Mouse (Mus musculus) midbrain, embryonic 12.5 days (tissue): Measurements from ENCODE around the gene Aicda. TPM values are rescaled to one million over a fixed set of nuclear protein-coding genes. Genes with fewer than 3 reads are reported as not detected.
"Not testable (repeated sequence)": the region's sequence is repeated elsewhere in the genome, so short reads cannot be mapped to it uniquely, and the experiment has no call there.

Experiments used
- ATAC-seq: fragments of 200-750 bp; cut with Nextera tagmentation; 2 replicates; pipeline ENCODE4 v1.8.0; 2017; ENCODE audit warnings: low read depth, moderate TSS enrichment, moderate library complexity; ENCODE audit not compliant: low FRiP score
- H3K27ac ChIP-seq: fragments of 300-500 bp; sonication (generic); replicated peaks from 2 replicates; pipeline ENCODE4 v1.5.1; 2016; ENCODE audit warnings: mild to moderate bottlenecking
- H3K27me3 ChIP-seq: fragments of 300-500 bp; sonication (generic); 2 replicates; pipeline ENCODE4 v1.6.1; 2016; ENCODE audit warnings: mild to moderate bottlenecking
- H3K36me3 ChIP-seq: fragments of 300-500 bp; sonication (generic); 2 replicates; pipeline ENCODE4 v1.6.1; 2016
- H3K4me1 ChIP-seq: fragments of 300-500 bp; sonication (generic); 2 replicates; pipeline ENCODE4 v1.6.1; 2016
- H3K4me2 ChIP-seq: fragments of 300-500 bp; sonication (generic); replicated peaks from 2 replicates; pipeline ENCODE4 v1.6.1; 2016; ENCODE audit warnings: mild to moderate bottlenecking, moderate library complexity
- H3K4me3 ChIP-seq: fragments of 300-500 bp; sonication (generic); 2 replicates; pipeline ENCODE4 v1.5.1; 2016; ENCODE audit warnings: mild to moderate bottlenecking
- H3K9ac ChIP-seq: fragments of 300-500 bp; sonication (generic); replicated peaks from 2 replicates; pipeline ENCODE4 v1.6.1; 2016; ENCODE audit warnings: mild to moderate bottlenecking, moderate library complexity
- H3K9me3 ChIP-seq: fragments of 300-500 bp; sonication (generic); 2 replicates; pipeline ENCODE4 v1.6.1; 2016; ENCODE audit warnings: mild to moderate bottlenecking
- WGBS: fragments of 180-500 bp; shearing (Covaris S2); methylation state at CpG from one replicate; pipeline ENCODE4 v1.1.7; 2016; 5-methylcytosine and 5-hydroxymethylcytosine counted together
- polyA plus RNA-seq: library from polyadenylated mRNA; unstranded; fragments of >200 nt; fragmentation: Nextera tagmentation; extraction: Ambion mirVana; gene quantifications from 2 replicates; pipeline ENCODE4 v1.2.1, GENCODE M21; 2016

Gene Aicda
- polyA plus RNA-seq, 1 experiment from 2014 or later, result not detected

DNA sequence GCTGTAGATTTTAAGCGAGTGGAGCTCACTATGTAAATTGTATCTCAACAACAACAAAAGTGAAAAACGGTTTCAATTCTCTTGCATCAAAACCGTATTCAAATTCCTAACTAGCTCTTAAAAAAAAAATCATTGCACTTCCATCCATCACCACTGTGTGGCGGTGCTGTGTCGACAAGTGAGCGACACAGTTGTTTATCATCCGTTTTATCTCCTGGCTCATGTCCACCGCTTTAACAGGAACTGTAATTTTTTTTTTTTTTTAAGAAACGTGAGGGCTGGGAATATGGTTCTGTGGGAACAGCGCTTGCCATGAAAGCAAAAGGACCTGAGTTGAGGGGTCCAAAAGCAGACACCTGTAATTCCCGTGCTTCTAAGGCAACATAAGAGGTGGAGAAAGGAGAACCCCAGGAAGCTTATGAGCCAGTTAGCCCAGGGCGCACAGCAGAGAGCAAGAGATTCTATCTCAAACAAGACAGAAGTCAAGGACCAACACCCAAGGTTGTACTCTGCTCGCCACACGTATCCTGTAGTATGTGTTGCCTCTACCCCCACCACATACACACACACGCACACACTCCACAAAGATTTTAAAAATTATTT lies 3.5 kb downstream of the Aicda start:
- Histone ChIP-seq H3K27me3 (peaks cover 17% of the 10 kb centered on the region), H3K4me1 (peaks cover 4% of the 10 kb centered on the region; the same call in 1 of the 2 replicates), H3K9me3 (no peaks in the 10 kb centered on the region), H3K9ac (no peak overlapping the region), H3K36me3 (no peaks in the 10 kb centered on the region), H3K27ac (no peak overlapping the region), H3K4me2 (peak overlapping the region; percentile 39), H3K4me3 (no peak overlapping the region)
- ATAC-seq, result no peak
- 26% methylated on average over 15 of the region's 15 CpGs for WGBS

DNA sequence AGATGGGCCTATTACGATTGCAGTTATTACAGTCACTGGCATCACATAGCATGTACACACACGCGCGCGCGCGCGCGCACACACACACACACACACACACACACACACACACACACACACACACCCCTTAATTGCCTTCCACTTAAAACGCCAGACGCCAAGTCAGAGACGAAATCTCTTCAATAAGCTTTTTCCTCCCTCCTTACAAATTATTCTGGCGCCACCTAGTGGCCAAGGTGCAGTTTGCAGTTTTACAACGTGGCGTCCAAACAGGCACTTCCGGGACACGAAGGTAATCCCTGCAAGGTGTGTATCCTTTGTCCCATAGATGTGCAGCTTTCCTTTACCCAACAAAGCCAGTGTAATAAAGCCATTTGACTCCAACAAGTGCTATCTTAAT lies 6.8 kb downstream of the Aicda start:
- Histone ChIP-seq H3K4me3 (peak overlapping the region; percentile 6; the same call in 1 of the 2 replicates), H3K36me3 (no peaks in the 10 kb centered on the region), H3K27ac (no peak overlapping the region), H3K4me1 (peaks cover 7% of the 10 kb centered on the region; the same call in 1 of the 2 replicates), H3K4me2 (peak overlapping the region; percentile 38), H3K9me3 (no peaks in the 10 kb centered on the region), H3K9ac (no peak overlapping the region), H3K27me3 (peaks cover 14% of the 10 kb centered on the region)
- WGBS, result 14% methylated on average over 17 of the region's 17 CpGs
- peak; percentile 28; the same call in 1 of the 2 replicates for ATAC-seq

DNA sequence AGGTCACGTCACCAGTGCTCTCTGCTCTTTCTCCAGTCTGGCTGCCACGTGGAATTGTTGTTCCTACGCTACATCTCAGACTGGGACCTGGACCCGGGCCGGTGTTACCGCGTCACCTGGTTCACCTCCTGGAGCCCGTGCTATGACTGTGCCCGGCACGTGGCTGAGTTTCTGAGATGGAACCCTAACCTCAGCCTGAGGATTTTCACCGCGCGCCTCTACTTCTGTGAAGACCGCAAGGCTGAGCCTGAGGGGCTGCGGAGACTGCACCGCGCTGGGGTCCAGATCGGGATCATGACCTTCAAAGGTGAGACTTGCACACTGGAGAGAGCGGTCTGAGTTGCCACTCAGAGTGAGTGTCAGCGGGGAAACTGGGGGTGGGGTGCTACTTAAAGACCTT lies 7.4 kb downstream of the Aicda start:
- H3K27ac ChIP-seq, result no peak overlapping the region
- peaks cover 10% of the 10 kb centered on the region; the same call in 1 of the 2 replicates for H3K27me3 ChIP-seq
- H3K4me3 ChIP-seq, result no peak overlapping the region
- H3K4me2 ChIP-seq, result peak overlapping the region; percentile 38; the same call in 1 of the 2 replicates
- ATAC-seq, result peak; percentile 13; the same call in 1 of the 2 replicates
- H3K36me3 ChIP-seq, result no peaks in the 10 kb centered on the region
- 88% methylated on average over 20 of the region's 20 CpGs for WGBS
- H3K9ac ChIP-seq, result no peak overlapping the region
- H3K4me1 ChIP-seq, result peaks cover 7% of the 10 kb centered on the region; the same call in 1 of the 2 replicates
- no peaks in the 10 kb centered on the region for H3K9me3 ChIP-seq

DNA sequence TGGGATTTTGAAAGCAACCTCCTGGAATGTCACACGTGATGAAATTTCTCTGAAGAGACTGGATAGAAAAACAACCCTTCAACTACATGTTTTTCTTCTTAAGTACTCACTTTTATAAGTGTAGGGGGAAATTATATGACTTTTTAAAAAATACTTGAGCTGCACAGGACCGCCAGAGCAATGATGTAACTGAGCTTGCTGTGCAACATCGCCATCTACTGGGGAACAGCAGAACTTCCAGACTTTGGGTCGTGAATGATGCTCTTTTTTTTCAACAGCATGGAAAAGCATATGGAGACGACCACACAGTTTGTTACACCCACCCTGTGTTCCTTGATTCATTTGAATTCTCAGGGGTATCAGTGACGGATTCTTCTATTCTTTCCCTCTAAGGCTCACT lies 8.9 kb downstream of the Aicda start:
- Histone ChIP-seq H3K9ac (no peak overlapping the region), H3K4me3 (no peak overlapping the region), H3K4me1 (peaks cover 7% of the 10 kb centered on the region; the same call in 1 of the 2 replicates), H3K36me3 (no peaks in the 10 kb centered on the region), H3K27ac (no peak overlapping the region), H3K27me3 (peaks cover 10% of the 10 kb centered on the region; the same call in 1 of the 2 replicates), H3K4me2 (peak overlapping the region; percentile 26; the same call in 1 of the 2 replicates), H3K9me3 (no peaks in the 10 kb centered on the region)
- WGBS, result 3% methylated on average over 6 of the region's 6 CpGs
- ATAC-seq, result peak; percentile 38

DNA sequence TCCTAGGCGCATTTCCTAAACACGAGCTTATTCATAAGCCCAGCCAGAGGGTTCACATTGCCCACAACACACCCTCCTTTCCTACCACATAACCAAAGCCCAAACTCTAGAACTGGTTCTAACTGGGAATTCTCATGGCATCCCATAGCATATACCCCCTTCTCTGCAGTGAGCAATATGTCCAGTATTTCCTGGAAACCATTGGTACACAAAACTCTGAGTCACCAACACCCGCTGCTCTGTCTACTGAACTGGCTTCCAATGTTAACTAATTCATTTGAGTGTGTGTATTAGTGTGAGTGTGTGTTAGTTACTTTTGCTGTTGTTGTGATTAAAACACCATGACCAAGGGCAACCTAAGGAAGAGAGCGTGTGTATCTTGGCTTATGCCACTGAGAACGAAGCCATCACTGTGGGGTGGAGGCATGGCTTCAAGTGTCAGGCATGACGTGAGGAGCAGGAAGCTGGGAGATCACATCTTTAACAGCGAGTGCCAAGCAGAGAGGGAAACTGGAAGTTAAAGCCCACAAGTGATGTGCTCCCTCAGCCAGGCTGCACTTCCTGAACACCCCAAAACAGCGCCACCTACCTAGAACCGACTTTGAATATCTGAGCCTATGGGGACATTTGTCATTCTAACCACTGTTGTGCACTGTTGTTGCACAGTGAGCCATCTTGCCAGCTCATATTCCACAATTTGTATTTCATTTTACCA lies 11.6 kb downstream of the Aicda start:
- 0 out of 2 replicates have a peak, but pooled peaks cover 4% of the 10 kb centered on the region for H3K4me1 ChIP-seq
- no peak overlapping the region for H3K4me3 ChIP-seq
- no peak overlapping the region for H3K27ac ChIP-seq
- ATAC-seq, result no peak
- peaks cover 10% of the 10 kb centered on the region; the same call in 1 of the 2 replicates for H3K27me3 ChIP-seq
- H3K4me2 ChIP-seq, result no peak overlapping the region
- H3K9ac ChIP-seq, result no peak overlapping the region
- H3K9me3 ChIP-seq, result no peaks in the 10 kb centered on the region
- 89% methylated on average over 9 of the region's 9 CpGs for WGBS
- H3K36me3 ChIP-seq, result no peaks in the 10 kb centered on the region

DNA sequence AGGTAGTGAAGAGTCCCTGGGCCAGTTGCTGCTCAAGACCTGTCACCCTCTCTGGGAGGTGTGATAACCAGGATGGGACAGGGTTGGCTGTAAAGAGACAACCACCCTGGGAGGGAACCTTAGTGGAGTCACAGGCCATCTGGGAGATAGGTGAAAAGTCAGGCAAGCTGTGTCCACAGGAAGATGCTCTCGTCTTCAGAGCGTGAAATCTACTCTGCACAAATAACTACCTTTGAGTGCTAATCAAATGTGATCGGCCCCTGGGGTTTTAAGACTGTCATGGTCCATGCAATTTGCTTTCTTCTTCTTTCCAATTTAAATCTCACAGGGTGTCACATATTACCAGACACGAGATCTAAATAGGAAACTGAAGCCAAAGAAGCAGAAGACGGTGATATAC lies 15.5 kb downstream of the Aicda start:
- ATAC-seq, result no peak
- no peak overlapping the region for H3K4me2 ChIP-seq
- H3K27ac ChIP-seq, result no peak overlapping the region
- H3K27me3 ChIP-seq, result peaks cover 3% of the 10 kb centered on the region; the same call in 1 of the 2 replicates
- no peaks in the 10 kb centered on the region for H3K9me3 ChIP-seq
- 60% methylated on average over 5 of the region's 5 CpGs for WGBS
- H3K36me3 ChIP-seq, result no peaks in the 10 kb centered on the region
- H3K4me3 ChIP-seq, result no peak overlapping the region
- no peak overlapping the region for H3K9ac ChIP-seq
- no peaks in the 10 kb centered on the region for H3K4me1 ChIP-seq

DNA sequence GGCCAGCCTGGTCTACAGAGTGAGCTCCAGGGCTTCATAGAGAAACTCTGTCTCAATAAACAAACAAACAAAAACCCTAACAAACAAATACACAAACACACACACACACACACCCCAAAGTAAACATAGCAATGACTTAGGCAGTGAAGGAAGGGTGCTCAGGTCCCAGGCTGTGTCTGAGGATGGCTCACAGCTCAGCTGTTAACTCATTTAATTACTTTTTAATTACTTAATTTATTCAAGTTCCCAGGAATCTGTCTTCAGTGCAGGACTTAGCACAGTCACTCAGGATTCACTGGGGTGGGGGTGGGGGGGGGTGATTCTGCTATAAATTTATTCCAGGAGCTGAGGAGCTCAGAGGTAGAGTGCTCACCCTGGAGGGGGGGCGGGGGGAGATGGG lies 16.2 kb downstream of the Aicda start:
- ATAC-seq, result no peak

DNA sequence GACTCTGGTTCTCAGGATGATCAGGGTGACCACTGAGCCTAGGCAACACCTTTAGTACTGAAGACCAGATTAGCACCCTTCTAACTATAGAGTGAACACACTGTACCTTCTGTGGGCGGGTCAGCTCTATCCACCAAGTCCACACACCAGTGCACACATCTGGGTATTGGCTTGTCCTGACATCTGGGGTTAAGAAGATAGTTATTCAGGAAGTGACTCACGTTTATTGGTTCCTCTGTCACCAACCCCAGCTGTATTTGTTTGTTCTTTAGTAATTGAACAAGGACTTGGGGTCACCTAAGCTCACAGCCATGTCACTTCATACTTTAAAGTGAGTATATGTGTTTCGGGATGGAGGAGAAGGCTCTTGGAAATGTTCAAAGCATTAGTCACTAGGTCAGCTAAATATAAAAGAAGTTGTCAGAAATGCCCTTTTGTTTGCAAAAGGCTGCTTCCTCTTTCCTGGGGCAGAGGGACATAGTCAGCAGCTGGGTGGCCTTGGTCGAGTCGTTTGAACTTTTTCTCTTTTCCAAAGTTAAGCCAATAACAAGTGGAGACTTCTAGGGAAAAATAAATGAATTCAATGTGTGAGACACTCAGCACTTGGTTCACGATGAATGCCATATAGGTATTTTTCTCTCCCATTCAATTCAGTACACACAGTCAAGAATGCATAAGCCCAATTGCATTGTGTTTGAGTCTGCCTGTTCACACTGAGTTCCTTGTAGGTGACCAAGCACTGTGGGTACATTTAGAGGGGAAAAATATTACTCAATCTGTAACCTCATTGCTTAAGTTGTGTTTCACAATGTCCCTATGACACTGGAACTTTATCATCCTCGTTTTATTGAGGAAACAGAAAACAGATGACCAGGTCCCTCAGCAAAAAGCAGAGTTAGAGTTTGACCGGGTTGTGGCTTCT lies 17.4 kb downstream of the Aicda start:
- Histone ChIP-seq H3K4me1 (no peaks in the 10 kb centered on the region), H3K4me3 (no peak overlapping the region), H3K27ac (no peak overlapping the region), H3K36me3 (no peaks in the 10 kb centered on the region), H3K9ac (no peak overlapping the region), H3K9me3 (no peaks in the 10 kb centered on the region), H3K27me3 (no peaks in the 10 kb centered on the region), H3K4me2 (no peak overlapping the region)
- WGBS, result 73% methylated on average over 8 of the region's 8 CpGs
- ATAC-seq, result no peak

More for the DNA sequence above, 16.2 kb downstream of the Aicda start:
- Histone ChIP-seq H3K27me3 (peaks cover 3% of the 10 kb centered on the region; the same call in 1 of the 2 replicates), H3K4me3 (no peak overlapping the region), H3K9me3 (no peaks in the 10 kb centered on the region), H3K9ac (no peak overlapping the region), H3K36me3 (no peaks in the 10 kb centered on the region), H3K27ac (no peak overlapping the region), H3K4me2 (no peak overlapping the region), H3K4me1 (no peaks in the 10 kb centered on the region)
- WGBS, result 63% methylated on average over 1 of the region's 1 CpGs

DNA sequence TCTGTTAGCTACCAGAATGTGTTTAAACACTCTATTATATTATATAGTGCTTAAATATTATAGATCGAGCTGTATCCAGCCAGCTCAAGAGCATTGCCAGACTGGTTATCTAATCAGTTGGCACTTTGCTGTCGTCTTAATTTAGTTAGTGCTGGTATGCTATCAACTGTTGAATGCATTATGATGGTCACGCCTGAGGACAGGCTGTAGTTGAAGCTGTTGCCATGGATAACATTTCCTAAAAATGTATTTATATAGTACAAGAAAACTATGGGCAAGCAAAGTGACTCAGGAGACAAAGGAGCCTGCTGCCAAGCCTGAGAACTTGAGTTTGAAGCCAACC lies 18.0 kb downstream of the Aicda start:
- Histone ChIP-seq H3K9me3 (no peaks in the 10 kb centered on the region), H3K4me1 (no peaks in the 10 kb centered on the region), H3K9ac (no peak overlapping the region), H3K4me3 (no peak overlapping the region), H3K27me3 (no peaks in the 10 kb centered on the region), H3K36me3 (no peaks in the 10 kb centered on the region), H3K4me2 (no peak overlapping the region), H3K27ac (no peak overlapping the region)
- ATAC-seq, result no peak
- WGBS, result 91% methylated on average over 3 of the region's 3 CpGs

DNA sequence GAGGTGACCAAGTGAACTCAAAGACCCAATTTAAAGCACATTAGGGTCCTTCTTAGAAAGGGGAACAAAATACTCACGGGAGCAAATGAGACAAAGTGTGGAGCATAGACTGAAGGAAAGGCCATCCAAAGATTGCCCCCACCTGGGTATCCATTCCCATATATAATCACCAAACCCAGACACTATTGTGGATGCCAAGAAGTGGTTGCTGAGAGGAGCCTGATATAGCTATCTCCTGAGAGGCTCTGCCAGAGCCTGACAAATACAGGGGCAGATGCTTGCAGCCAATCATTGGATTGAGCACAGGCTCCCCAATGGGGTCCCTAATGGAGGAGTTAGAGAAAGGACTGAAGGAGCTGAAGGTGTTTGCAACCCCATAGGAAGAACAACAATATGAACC lies 21.4 kb downstream of the Aicda start:
- not testable (repeated sequence) for H3K4me1 ChIP-seq, H3K27ac ChIP-seq, H3K27me3 ChIP-seq, H3K9ac ChIP-seq, ATAC-seq, H3K36me3 ChIP-seq, H3K4me3 ChIP-seq, H3K9me3 ChIP-seq, H3K4me2 ChIP-seq
- 95% methylated on average over 1 of the region's 1 CpGs for WGBS

DNA sequence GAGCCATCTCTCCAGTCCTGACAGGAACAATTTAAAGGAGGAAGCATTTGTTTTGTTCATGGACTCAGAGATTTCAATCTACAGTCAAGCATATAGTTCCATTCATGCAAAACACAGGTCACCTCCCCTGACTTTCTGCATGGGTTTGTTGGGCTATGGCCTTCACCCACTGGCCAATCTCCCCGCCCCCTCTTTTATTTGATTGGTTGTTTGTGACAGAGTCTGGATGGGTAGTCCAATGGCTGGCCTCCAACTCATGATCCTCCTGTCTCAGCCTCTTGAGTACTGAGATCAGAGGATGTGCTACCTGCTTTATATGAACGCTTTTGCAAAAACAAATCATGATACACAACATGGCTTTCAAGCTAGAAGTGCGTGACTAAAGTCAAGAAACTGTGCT lies 23.4 kb downstream of the Aicda start:
- Histone ChIP-seq H3K27me3 (no peaks in the 10 kb centered on the region), H3K27ac (no peak overlapping the region), H3K4me3 (no peak overlapping the region), H3K9ac (no peak overlapping the region), H3K36me3 (no peaks in the 10 kb centered on the region), H3K9me3 (no peaks in the 10 kb centered on the region), H3K4me1 (no peaks in the 10 kb centered on the region), H3K4me2 (no peak overlapping the region)
- ATAC-seq, result no peak
- WGBS, result 93% methylated on average over 3 of the region's 3 CpGs

DNA sequence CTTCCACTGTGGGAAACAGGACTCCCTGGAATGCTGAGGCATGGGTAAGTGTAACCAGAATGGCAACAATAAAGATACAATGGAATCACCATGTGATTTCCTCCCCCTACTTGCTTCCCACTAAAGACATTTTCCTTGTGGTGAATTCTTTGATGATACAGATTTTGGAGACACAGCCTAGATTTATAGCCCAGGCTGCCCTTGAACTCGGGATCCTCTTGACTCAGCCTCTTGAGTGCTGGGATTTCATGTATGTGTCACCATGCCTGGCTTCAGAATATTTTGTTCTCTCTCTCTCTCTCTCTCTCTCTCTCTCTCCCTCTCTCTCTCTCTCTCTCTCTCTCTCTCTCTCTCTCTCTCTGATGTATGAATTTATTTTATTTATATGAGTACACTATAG lies 25.5 kb downstream of the Aicda start:
- Histone ChIP-seq H3K36me3 (no peaks in the 10 kb centered on the region), H3K4me2 (no peak overlapping the region), H3K27me3 (no peaks in the 10 kb centered on the region), H3K4me3 (no peak overlapping the region), H3K9me3 (no peaks in the 10 kb centered on the region), H3K4me1 (no peaks in the 10 kb centered on the region), H3K9ac (no peak overlapping the region), H3K27ac (no peak overlapping the region)
- ATAC-seq, result no peak
- WGBS, result 67% methylated on average over 1 of the region's 1 CpGs
